Mouse (Mus musculus) limb, embryonic 14.5 days (tissue): Measurements from ENCODE around the gene Tacc2. TPM values are rescaled to one million over a fixed set of nuclear protein-coding genes. Genes with fewer than 3 reads are reported as not detected.

ENCODE experiments used
- ATAC-seq: fragments of 200-750 bp; cut with Nextera tagmentation; 2 replicates; pipeline ENCODE4 v1.8.0; 2017; ENCODE audit warnings: low read depth, moderate number of reproducible peaks, moderate TSS enrichment; ENCODE audit not compliant: low FRiP score
- DNase-seq: peaks from one replicate; pipeline ENCODE4 v3.0.0-alpha.2; 2015; ENCODE audit warnings: low spot score
- H3K27ac ChIP-seq: fragments of 300-500 bp; sonication (generic); replicated peaks from 2 replicates; pipeline ENCODE4 v1.5.1; 2014; ENCODE audit warnings: low read depth, mild to moderate bottlenecking, low read length, moderate library complexity, mixed read lengths
- H3K27me3 ChIP-seq: fragments of 300-500 bp; sonication (generic); 2 replicates; pipeline ENCODE4 v1.6.1; 2014; ENCODE audit warnings: low read length, mixed read lengths; ENCODE audit not compliant: control insufficient read depth, insufficient read depth
- H3K36me3 ChIP-seq: fragments of 300-500 bp; sonication (generic); 2 replicates; pipeline ENCODE4 v1.6.1; 2014; ENCODE audit warnings: mild to moderate bottlenecking, low read length, moderate library complexity, mixed read lengths; ENCODE audit not compliant: control insufficient read depth, insufficient read depth
- H3K4me1 ChIP-seq: fragments of 300-500 bp; sonication (generic); 2 replicates; pipeline ENCODE4 v1.6.1; 2014; ENCODE audit warnings: antibody characterized with exemption, low read length, mixed read lengths; ENCODE audit not compliant: control insufficient read depth, insufficient read depth
- H3K4me2 ChIP-seq: fragments of 300-500 bp; sonication (generic); replicated peaks from 2 replicates; pipeline ENCODE4 v1.6.1; 2014; ENCODE audit warnings: low read depth, mild to moderate bottlenecking, low read length, moderate library complexity; ENCODE audit not compliant: severe bottlenecking
- H3K4me3 ChIP-seq: fragments of 300-500 bp; sonication (generic); replicated peaks from 2 replicates; pipeline ENCODE4 v1.5.1; 2014; ENCODE audit warnings: low read length
- H3K9ac ChIP-seq: fragments of 300-500 bp; sonication (generic); 2 replicates; pipeline ENCODE4 v1.6.1; 2014; ENCODE audit warnings: mild to moderate bottlenecking, low read depth, low read length, moderate library complexity; ENCODE audit not compliant: severe bottlenecking
- H3K9me3 ChIP-seq: fragments of 300-500 bp; sonication (generic); 2 replicates; pipeline ENCODE4 v1.6.1; 2016; ENCODE audit warnings: low read length; ENCODE audit not compliant: control insufficient read depth
- POLR2A ChIP-seq: fragments of 200-500 bp; IDR thresholded peaks from 2 replicates; pipeline ENCODE4 v1.8.0; 2012; ENCODE audit warnings: inconsistent platforms, mild to moderate bottlenecking, moderate library complexity, borderline replicate concordance; ENCODE audit not compliant: insufficient read depth, insufficient read length; ENCODE audit errors: extremely low read depth
- WGBS: fragments of 180-500 bp; shearing (Covaris S2); extraction: QIAGEN DNeasy Blood & Tissue Kit; methylation state at CpG from one replicate; pipeline ENCODE4 v1.1.7; 2014; 5-methylcytosine and 5-hydroxymethylcytosine counted together
- polyA plus RNA-seq, 2 experiments: library from polyadenylated mRNA; depleted of rRNA in 1 of 2; stranded (reverse) in 1 of 2; unstranded in 1 of 2; fragments of >200 nt; fragmentation: Nextera tagmentation in 1 of 2; extraction: Ambion mirVana in 1 of 2; gene quantifications; 2 replicates each; pipeline versions ENCODE4 v1.2.1 to v1.2.3; 2012 to 2014

Gene Tacc2
- polyA plus RNA-seq, 2 experiments, result 38.2 to 49.1 TPM

DNA sequence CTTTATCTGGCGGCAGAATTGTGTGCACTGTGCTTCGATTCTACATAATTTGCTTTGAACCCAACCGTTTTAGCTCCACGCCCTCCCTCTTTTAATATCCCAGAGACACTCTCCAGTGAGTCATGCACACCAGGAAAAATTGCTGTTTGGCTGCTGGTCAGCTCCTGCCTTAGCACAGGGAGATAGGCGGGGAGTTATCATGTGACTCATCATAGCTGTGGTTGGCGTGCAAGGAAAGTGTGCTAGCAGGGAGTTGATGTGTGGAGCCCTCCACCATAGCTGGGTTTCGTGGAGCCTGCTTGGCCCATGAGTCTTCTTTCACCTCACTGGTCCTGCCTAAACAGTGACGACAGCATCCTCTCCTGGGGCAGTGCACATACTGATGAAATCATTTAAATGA lies 230.5 kb downstream of the Tacc2 start:
- Histone ChIP-seq H3K36me3 (no peaks in the 10 kb centered on the region), H3K27me3 (no peaks in the 10 kb centered on the region), H3K4me3 (no peak overlapping the region), H3K4me2 (no peak overlapping the region), H3K27ac (no peak overlapping the region), H3K9me3 (no peaks in the 10 kb centered on the region), H3K9ac (no peak overlapping the region), H3K4me1 (no peaks in the 10 kb centered on the region)
- TF ChIP-seq POLR2A, result no peak
- 76% methylated on average over 8 of the region's 8 CpGs for WGBS
- DNase-seq (peak; percentile 5), ATAC-seq (no peak; the same call in 1 of the 2 replicates)

DNA sequence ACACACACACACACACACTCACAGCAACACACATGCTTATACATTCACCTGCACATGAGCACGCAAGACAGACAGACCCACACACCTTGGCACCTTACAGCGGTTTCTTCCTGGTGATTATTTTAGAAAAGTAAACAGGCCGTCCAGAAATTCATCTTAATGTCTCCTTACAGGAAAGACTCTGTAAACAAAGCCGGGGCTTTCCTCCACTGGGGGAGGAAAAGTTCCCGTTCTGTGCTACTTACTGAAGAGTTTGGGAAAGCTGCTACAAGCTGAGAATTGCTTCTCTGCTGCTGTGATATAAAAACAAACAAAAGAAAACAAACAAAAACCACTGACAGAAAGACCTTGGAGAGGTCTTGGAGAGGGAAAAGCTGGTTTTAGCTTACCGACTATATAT lies 231.5 kb downstream of the Tacc2 start:
- 68% methylated on average over 6 of the region's 6 CpGs for WGBS
- H3K27ac ChIP-seq, result no peak overlapping the region
- no peak for DNase-seq

DNA sequence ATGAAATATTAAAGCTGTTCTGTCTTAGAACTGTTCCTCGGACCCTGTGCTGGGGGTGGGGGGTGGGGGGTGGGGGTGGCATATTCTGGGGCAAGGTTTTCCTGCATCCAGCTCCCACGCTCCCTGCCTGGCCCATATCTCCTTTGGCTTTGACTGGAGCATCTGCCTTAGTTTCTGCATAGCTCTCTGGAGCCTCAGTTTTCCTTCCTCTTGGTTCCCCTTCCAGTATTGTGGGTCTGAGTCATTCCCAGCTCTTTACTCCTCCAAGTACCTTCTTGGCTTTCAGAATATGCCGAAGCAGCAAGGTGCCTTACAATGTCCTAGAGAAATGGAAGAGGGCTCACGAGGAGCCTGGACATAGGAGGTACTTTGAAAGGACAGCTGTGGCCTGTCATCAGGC lies 233.0 kb downstream of the Tacc2 start:
- H3K4me2 ChIP-seq, result no peak overlapping the region
- no peaks in the 10 kb centered on the region for H3K4me1 ChIP-seq
- no peaks in the 10 kb centered on the region for H3K36me3 ChIP-seq
- no peak overlapping the region for H3K9ac ChIP-seq
- no peak for TF ChIP-seq POLR2A
- H3K9me3 ChIP-seq, result no peaks in the 10 kb centered on the region
- no peak for ATAC-seq
- H3K27me3 ChIP-seq, result no peaks in the 10 kb centered on the region
- WGBS, result 82% methylated on average over 4 of the region's 4 CpGs
- no peak for DNase-seq
- no peak overlapping the region for H3K4me3 ChIP-seq
- H3K27ac ChIP-seq, result no peak overlapping the region

More for the DNA sequence above, 231.5 kb downstream of the Tacc2 start:
- Histone ChIP-seq H3K27me3 (no peaks in the 10 kb centered on the region), H3K4me3 (no peak overlapping the region), H3K9me3 (no peaks in the 10 kb centered on the region), H3K4me2 (no peak overlapping the region), H3K36me3 (no peaks in the 10 kb centered on the region), H3K9ac (no peak overlapping the region), H3K4me1 (no peaks in the 10 kb centered on the region)
- ATAC-seq, result no peak
- TF ChIP-seq POLR2A, result no peak

DNA sequence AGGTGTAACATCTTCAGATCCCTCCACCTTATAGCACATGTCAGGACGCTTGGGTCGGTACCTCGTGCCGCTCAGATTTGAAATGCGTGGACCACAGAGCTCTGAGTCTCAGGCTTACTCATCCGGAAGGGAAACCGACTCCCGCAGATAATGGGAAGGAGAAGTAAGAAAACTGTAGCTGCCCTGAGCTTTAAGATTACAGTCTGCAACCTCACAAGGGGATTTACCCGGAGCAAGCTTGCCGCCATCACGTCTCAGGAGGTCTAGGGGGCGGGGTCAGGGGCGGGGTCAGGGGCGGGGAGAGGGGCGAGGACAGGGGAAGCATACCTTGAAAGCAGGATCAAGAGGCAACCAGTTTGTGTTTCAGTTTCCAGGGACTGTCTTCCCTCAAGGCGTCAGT lies 235.2 kb downstream of the Tacc2 start:
- H3K27ac ChIP-seq, result no peak overlapping the region
- WGBS, result 48% methylated on average over 16 of the region's 16 CpGs
- H3K9me3 ChIP-seq, result no peaks in the 10 kb centered on the region
- H3K36me3 ChIP-seq, result no peaks in the 10 kb centered on the region
- H3K4me2 ChIP-seq, result no peak overlapping the region
- ATAC-seq, result no peak
- no peaks in the 10 kb centered on the region for H3K27me3 ChIP-seq
- no peak overlapping the region for H3K9ac ChIP-seq
- no peaks in the 10 kb centered on the region for H3K4me1 ChIP-seq
- no peak overlapping the region for H3K4me3 ChIP-seq
- TF ChIP-seq POLR2A, result no peak
- no peak for DNase-seq

Other genes starting within 250 kb of the Tacc2 start
- gene Ate1, start 57.1 kb upstream of the Tacc2 start, polyA plus RNA-seq (2012; rRNA removed), result 12.8 and 12.9 TPM in 2 replicates
- gene Ate1, start 57.1 kb upstream of the Tacc2 start, polyA plus RNA-seq (2014; fragmentation: Nextera tagmentation; extraction: Ambion mirVana), result 47.8 and 50.3 TPM in 2 replicates
- gene Nsmce4a, start 4.3 kb upstream of the Tacc2 start, polyA plus RNA-seq (2012; rRNA removed), result 73.1 and 88.8 TPM in 2 replicates
- gene Nsmce4a, start 4.3 kb upstream of the Tacc2 start, polyA plus RNA-seq (2014; fragmentation: Nextera tagmentation; extraction: Ambion mirVana), result 163 and 164 TPM in 2 replicates
- 0.05 TPM in 1 of 2 replicates, not detected in the other for gene Btbd16, start 196.6 kb downstream of the Tacc2 start, polyA plus RNA-seq (2012; rRNA removed)
- gene Btbd16, start 196.6 kb downstream of the Tacc2 start, polyA plus RNA-seq (2014; fragmentation: Nextera tagmentation; extraction: Ambion mirVana), result not detected in 2 replicates